Mouse (Mus musculus) kidney, adult 2 months (tissue): ENCODE measurements at regions not wholly inside any gene's neighbourhood (a gene's known extent, or its start where the extent isn't known, plus 50 kb on each side); places are given as distances from the start of the nearest gene placed in this dataset.

Experiments
- CTCF ChIP-seq: fragments of 200-500 bp; conservative IDR thresholded peaks from 2 replicates; pipeline ENCODE4 v1.5.1; 2011; ENCODE audit warnings: low read depth, mild to moderate bottlenecking, control low read depth, low read length, moderate library complexity, mixed read lengths; ENCODE audit not compliant: insufficient read depth, insufficient read length
- POLR2A ChIP-seq: fragments of 200-500 bp; IDR thresholded peaks from one replicate; pipeline ENCODE4 v1.6.1; 2011; ENCODE audit warnings: low read depth, low read length, control low read depth

DNA sequence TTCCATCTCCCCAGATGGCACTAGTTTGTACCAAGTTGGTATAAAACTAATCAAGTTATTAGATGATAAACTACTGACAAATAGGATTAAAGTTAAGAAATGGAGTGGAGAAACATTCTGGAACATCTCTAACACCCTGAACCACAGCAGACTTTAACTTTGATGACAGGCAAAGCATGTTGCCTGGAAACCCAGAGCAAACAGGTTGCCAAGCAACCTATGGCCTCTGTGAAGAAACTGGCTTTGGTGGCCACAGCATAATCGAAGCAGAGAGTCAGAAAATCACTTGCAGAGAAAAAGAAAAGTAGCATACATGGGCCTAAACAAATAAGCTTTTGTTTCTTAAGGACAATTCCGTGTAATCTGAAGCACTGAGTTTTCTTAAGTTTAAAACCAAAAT lies 59.4 kb upstream of the Vgll3 start:
- TF ChIP-seq CTCF (no peak), POLR2A (no peak)
